Mouse (Mus musculus) right cerebral cortex, postnatal 36 days (tissue): Measurements from ENCODE around the gene Pdzd8.
A peak's percentile ranks its signal among the peaks of the same experiment; 100 is the strongest.

ENCODE experiments used
- DNase-seq, 2 experiments: peaks; one replicate each; pipeline ENCODE4 v3.0.0; 2022; ENCODE audit warnings: low spot score in 2 of 2, mixed read lengths in 1 of 2

Pdzd8 gene

GRCm38 (mm10) chr19:59354906-59355305 lies 9.3 kb upstream of the Pdzd8 start:
- no peak for DNase-seq

- no peak for DNase-seq
These were observed 7.2 kb upstream of the Pdzd8 start for GRCm38 (mm10) chr19:59352760-59353159.

GRCm38 (mm10) chr19:59351151-59351889 lies 5.7 kb upstream of the Pdzd8 start:
- no peak for DNase-seq

- no peak for DNase-seq
These were observed 4.8 kb upstream of the Pdzd8 start for GRCm38 (mm10) chr19:59350273-59350903.

GRCm38 (mm10) chr19:59349329-59349960 lies 3.9 kb upstream of the Pdzd8 start:
- no peak for DNase-seq

- no peak for DNase-seq
These were observed 745 bp upstream of the Pdzd8 start for GRCm38 (mm10) chr19:59346325-59346724.

- peak; percentile 29 to 34 for DNase-seq
These were observed 411 bp downstream of the Pdzd8 start for GRCm38 (mm10) chr19:59345081-59345657.

- DNase-seq = peak; percentile 5 to 17
These were observed 1.3 kb downstream of the Pdzd8 start for GRCm38 (mm10) chr19:59344304-59344711.

- no peak for DNase-seq
These were observed 2.6 kb downstream of the Pdzd8 start for GRCm38 (mm10) chr19:59342964-59343363.

GRCm38 (mm10) chr19:59339908-59340307 lies 5.7 kb downstream of the Pdzd8 start:
- no peak for DNase-seq

GRCm38 (mm10) chr19:59337872-59338681 lies 7.5 kb downstream of the Pdzd8 start:
- no peak for DNase-seq

GRCm38 (mm10) chr19:59336655-59337054 lies 8.9 kb downstream of the Pdzd8 start:
- DNase-seq = no peak

- no peak for DNase-seq
These were observed 14.8 kb downstream of the Pdzd8 start for GRCm38 (mm10) chr19:59330816-59331225.

- DNase-seq = no peak
These were observed 23.6 kb downstream of the Pdzd8 start, which contains the start of gene Rps12-ps3 for GRCm38 (mm10) chr19:59321990-59322389. TSS of gene Rps12-ps3 (plus strand) at chr19:59322290.

- DNase-seq = no peak
These were observed 29.0 kb downstream of the Pdzd8 start for GRCm38 (mm10) chr19:59316571-59316970.

GRCm38 (mm10) chr19:59315308-59315707 lies 30.3 kb downstream of the Pdzd8 start:
- DNase-seq = no peak

GRCm38 (mm10) chr19:59292183-59292839 lies 53.3 kb downstream of the Pdzd8 start:
- peak in 1 of 2 experiments; percentile 63 for DNase-seq

- DNase-seq = no peak
These were observed 55.8 kb downstream of the Pdzd8 start for GRCm38 (mm10) chr19:59289811-59290210.

- DNase-seq = no peak
These were observed 56.5 kb downstream of the Pdzd8 start for GRCm38 (mm10) chr19:59289042-59289441.

GRCm38 (mm10) chr19:59282001-59282400 lies 63.6 kb downstream of the Pdzd8 start:
- DNase-seq = no peak

GRCm38 (mm10) chr19:59280841-59281240 lies 64.7 kb downstream of the Pdzd8 start:
- no peak for DNase-seq
